Mouse (Mus musculus): ENCODE data around the gene Nr4a1. TPM values are rescaled to one million over a fixed set of nuclear protein-coding genes. Genes with fewer than 3 reads are reported as not detected.

Gene Nr4a1
- total RNA-seq, 1 experiment from 2014 or later = 32.7 TPM

GRCm38 (mm10) chr15:101251930-101252329 is 2.1 kb upstream of the Nr4a1 start:
- no peak for ATAC-seq (replicated peaks; ENCODE audit: low read depth, poor library complexity, severe bottlenecking)

- no peak for ATAC-seq (replicated peaks; ENCODE audit: low read depth, poor library complexity, severe bottlenecking)
Measured at GRCm38 (mm10) chr15:101252614-101253013, 1.5 kb upstream of the Nr4a1 start.

- ATAC-seq (replicated peaks; ENCODE audit: low read depth, poor library complexity, severe bottlenecking) = no peak
Measured at GRCm38 (mm10) chr15:101253563-101253885, 545 bp upstream of the Nr4a1 start.

GRCm38 (mm10) chr15:101255842-101256462 is 1.9 kb downstream of the Nr4a1 start:
- ATAC-seq (replicated peaks; ENCODE audit: low read depth, poor library complexity, severe bottlenecking) = peak; percentile 26

- no peak for ATAC-seq (replicated peaks; ENCODE audit: low read depth, poor library complexity, severe bottlenecking)
Measured at GRCm38 (mm10) chr15:101256463-101257206, 2.6 kb downstream of the Nr4a1 start.

- no peak for ATAC-seq (replicated peaks; ENCODE audit: low read depth, poor library complexity, severe bottlenecking)
Measured at GRCm38 (mm10) chr15:101258420-101258819, 4.4 kb downstream of the Nr4a1 start.

GRCm38 (mm10) chr15:101259922-101260321 is 5.9 kb downstream of the Nr4a1 start:
- no peak for ATAC-seq (replicated peaks; ENCODE audit: low read depth, poor library complexity, severe bottlenecking)

- ATAC-seq (replicated peaks; ENCODE audit: low read depth, poor library complexity, severe bottlenecking) = no peak
Measured at GRCm38 (mm10) chr15:101260387-101260786, 6.3 kb downstream of the Nr4a1 start.

- peak; percentile 17; the same call in 1 of the 2 replicates for ATAC-seq (replicated peaks; ENCODE audit: low read depth, poor library complexity, severe bottlenecking)
Measured at GRCm38 (mm10) chr15:101260874-101261622, 7.0 kb downstream of the Nr4a1 start.

GRCm38 (mm10) chr15:101262502-101262901 is 8.4 kb downstream of the Nr4a1 start:
- peak; percentile 55 for ATAC-seq (replicated peaks; ENCODE audit: low read depth, poor library complexity, severe bottlenecking)

GRCm38 (mm10) chr15:101266132-101266963 is 12.3 kb downstream of the Nr4a1 start:
- ATAC-seq (replicated peaks; ENCODE audit: low read depth, poor library complexity, severe bottlenecking) = peak; percentile 64

- ATAC-seq (replicated peaks; ENCODE audit: low read depth, poor library complexity, severe bottlenecking) = 0 out of 2 replicates have a peak, but pooled peaks have one; percentile 6
Measured at GRCm38 (mm10) chr15:101267053-101268032, 13.3 kb downstream of the Nr4a1 start.

GRCm38 (mm10) chr15:101270101-101270820 is 16.2 kb downstream of the Nr4a1 start:
- no peak for ATAC-seq (replicated peaks; ENCODE audit: low read depth, poor library complexity, severe bottlenecking)

GRCm38 (mm10) chr15:101271107-101271506 is 17.0 kb downstream of the Nr4a1 start:
- no peak for ATAC-seq (replicated peaks; ENCODE audit: low read depth, poor library complexity, severe bottlenecking)

GRCm38 (mm10) chr15:101271513-101271912 is 17.4 kb downstream of the Nr4a1 start:
- no peak for ATAC-seq (replicated peaks; ENCODE audit: low read depth, poor library complexity, severe bottlenecking)

- ATAC-seq (replicated peaks; ENCODE audit: low read depth, poor library complexity, severe bottlenecking) = no peak
Measured at GRCm38 (mm10) chr15:101274380-101274779, 20.3 kb downstream of the Nr4a1 start.

- ATAC-seq (replicated peaks; ENCODE audit: low read depth, poor library complexity, severe bottlenecking) = no peak
Measured at GRCm38 (mm10) chr15:101277351-101277899, 23.4 kb downstream of the Nr4a1 start.

GRCm38 (mm10) chr15:101278589-101278988 is 24.5 kb downstream of the Nr4a1 start:
- ATAC-seq (replicated peaks; ENCODE audit: low read depth, poor library complexity, severe bottlenecking) = no peak
